ENCODE assay signal across 10 mouse cellular contexts in the genomic region with DNA sequence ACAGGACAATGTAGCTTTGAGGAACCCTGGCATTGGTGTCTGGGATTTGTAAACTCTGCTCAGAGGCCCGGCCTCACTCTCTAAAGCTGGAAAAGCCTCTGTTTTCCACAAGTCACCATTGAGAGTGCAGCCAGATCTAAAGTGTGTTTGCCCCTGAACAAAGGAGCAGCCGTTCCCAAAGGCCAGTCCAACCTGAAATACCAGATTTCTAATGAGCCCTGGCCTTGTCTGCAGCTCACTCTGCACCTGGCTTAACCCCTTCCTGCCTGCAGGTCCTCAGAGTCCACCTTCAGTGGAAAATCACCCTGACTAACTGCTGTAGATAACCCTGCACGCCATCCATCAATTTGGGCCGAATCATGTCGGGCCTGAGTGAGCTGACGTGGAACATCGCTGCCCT. TPM values are rescaled to one million over a fixed set of nuclear protein-coding genes. Genes with fewer than 3 reads are reported as not detected.
DNase-seq lines count a peak whose midpoint lies in the region; ATAC-seq and TF ChIP-seq lines count a peak whose summit lies in the region.
"Had no signal": no experiment of that assay in that cellular context is flagged by ENCODE, and none has a peak within 500 bp of the region (broad histone marks: within the 10 kb centered on the region; RNA-seq: fewer than 3 reads in every experiment).

No protein-coding gene starts in this region.

- WGBS in midbrain, embryonic 11.5 days, result 18% methylated on average over 7 of the region's 7 CpGs
- WGBS in midbrain, embryonic 16.5 days, result 26% methylated on average over 7 of the region's 7 CpGs
- WGBS in intestine, embryonic 15.5 days, result 28% methylated on average over 7 of the region's 7 CpGs
- WGBS in limb, embryonic 13.5 days, result 19% methylated on average over 7 of the region's 7 CpGs
- 32% methylated on average over 7 of the region's 7 CpGs for WGBS in stomach, postnatal 0 days

- 0 out of 2 replicates have a peak overlapping the region, but pooled peaks have one; percentile 9 for H3K9ac ChIP-seq in midbrain, embryonic 11.5 days (ENCODE audit: low read length)
- H3K9ac ChIP-seq in midbrain, embryonic 16.5 days (ENCODE audit: low read depth, low read length), result no peak overlapping the region
- no peak overlapping the region for H3K9ac ChIP-seq in intestine, embryonic 15.5 days
- H3K9ac ChIP-seq in limb, embryonic 13.5 days, result no peak overlapping the region
- H3K9ac ChIP-seq in stomach, postnatal 0 days (ENCODE audit: low read length), result no peak overlapping the region

- H3K4me3 ChIP-seq in midbrain, embryonic 11.5 days (ENCODE audit: low read depth, low read length), result no peak overlapping the region
- no peak overlapping the region for H3K4me3 ChIP-seq in midbrain, embryonic 16.5 days (ENCODE audit: low read depth, low read length)
- no peak overlapping the region for H3K4me3 ChIP-seq in intestine, embryonic 15.5 days (replicated peaks)
- H3K4me3 ChIP-seq in limb, embryonic 13.5 days, result no peak overlapping the region
- H3K4me3 ChIP-seq in stomach, postnatal 0 days (ENCODE audit: low read depth, low read length), result no peak overlapping the region
- H3K4me3 ChIP-seq: erythroblast, embryonic 14.5 days had no signal

- ATAC-seq in midbrain, embryonic 11.5 days (ENCODE audit: low FRiP score), result no peak
- ATAC-seq in midbrain, embryonic 16.5 days, result no peak
- ATAC-seq in intestine, embryonic 15.5 days, result peak; percentile 88
- ATAC-seq in limb, embryonic 13.5 days (ENCODE audit: low FRiP score, low read depth), result no peak
- ATAC-seq in stomach, postnatal 0 days (ENCODE audit: low FRiP score, low TSS enrichment), result peak; percentile 87

- no peak overlapping the region for H3K27ac ChIP-seq in midbrain, embryonic 11.5 days (ENCODE audit: low read depth, low read length)
- H3K27ac ChIP-seq in midbrain, embryonic 16.5 days (ENCODE audit: low read length), result no peak overlapping the region
- peak overlapping the region; percentile 86 for H3K27ac ChIP-seq in intestine, embryonic 15.5 days
- H3K27ac ChIP-seq in limb, embryonic 13.5 days, result peak overlapping the region; percentile 15; the same call in 1 of the 2 replicates
- H3K27ac ChIP-seq in stomach, postnatal 0 days (replicated peaks), result peak overlapping the region; percentile 90

- no peak for TF ChIP-seq CTCF in stomach, postnatal 0 days (IDR thresholded peaks at IDR 0.05; ENCODE audit: low read depth)

- H3K36me3 ChIP-seq in midbrain, embryonic 11.5 days (ENCODE audit: control insufficient read depth, insufficient read depth, low read length), result no peaks in the 10 kb centered on the region
- H3K36me3 ChIP-seq in midbrain, embryonic 16.5 days (ENCODE audit: control insufficient read depth, insufficient read depth, low read length), result no peaks in the 10 kb centered on the region
- no peaks in the 10 kb centered on the region for H3K36me3 ChIP-seq in intestine, embryonic 15.5 days
- H3K36me3 ChIP-seq in limb, embryonic 13.5 days, result no peaks in the 10 kb centered on the region
- no peaks in the 10 kb centered on the region; the same call in 1 of the 2 replicates for H3K36me3 ChIP-seq in stomach, postnatal 0 days (ENCODE audit: control insufficient read depth, insufficient read depth, low read length)

- H3K4me2 ChIP-seq in midbrain, embryonic 11.5 days, result no peak overlapping the region
- H3K4me2 ChIP-seq in midbrain, embryonic 16.5 days (ENCODE audit: low read length), result no peak overlapping the region
- H3K4me2 ChIP-seq in intestine, embryonic 15.5 days (replicated peaks), result peak overlapping the region; percentile 28
- no peak overlapping the region for H3K4me2 ChIP-seq in limb, embryonic 13.5 days (replicated peaks)
- H3K4me2 ChIP-seq in stomach, postnatal 0 days (replicated peaks; ENCODE audit: low read depth), result no peak overlapping the region

- no peak for DNase-seq in midbrain, embryonic 11.5 days (ENCODE audit: low spot score, missing footprints)
- DNase-seq in stomach, postnatal 0 days (ENCODE audit: low spot score), result peak; percentile 90
- no peak for DNase-seq in thymus, postnatal 0 days (ENCODE audit: low spot score)
- no peak for DNase-seq in right cerebral cortex, postnatal 36 days (ENCODE audit: low spot score in 2 of 2)
- DNase-seq in left cerebral cortex, adult 11 months (ENCODE audit: low spot score), result no peak
- DNase-seq: right cerebral cortex, adult 18-20 months had no signal

- H3K4me1 ChIP-seq in midbrain, embryonic 11.5 days (ENCODE audit: control insufficient read depth, insufficient read depth, low read length), result peaks cover 11% of the 10 kb centered on the region
- H3K4me1 ChIP-seq in midbrain, embryonic 16.5 days (ENCODE audit: control insufficient read depth, insufficient read depth, low read length), result no peaks in the 10 kb centered on the region; the same call in none of the 2 replicates
- peaks cover 25% of the 10 kb centered on the region for H3K4me1 ChIP-seq in intestine, embryonic 15.5 days (replicated peaks)
- peaks cover 63% of the 10 kb centered on the region for H3K4me1 ChIP-seq in limb, embryonic 13.5 days
- H3K4me1 ChIP-seq in stomach, postnatal 0 days (replicated peaks; ENCODE audit: control insufficient read depth, insufficient read depth), result peaks cover 3% of the 10 kb centered on the region; the same call in 1 of the 2 replicates

- peak; percentile 82 for TF ChIP-seq EP300 in stomach, postnatal 0 days (optimal IDR thresholded peaks at IDR 0.05)

- no peaks in the 10 kb centered on the region for H3K9me3 ChIP-seq in midbrain, embryonic 11.5 days (ENCODE audit: control insufficient read depth, low read length)
- H3K9me3 ChIP-seq in midbrain, embryonic 16.5 days (replicated peaks; ENCODE audit: control insufficient read depth, low read length, poor library complexity, severe bottlenecking), result no peaks in the 10 kb centered on the region
- H3K9me3 ChIP-seq in intestine, embryonic 15.5 days, result no peaks in the 10 kb centered on the region
- no peaks in the 10 kb centered on the region for H3K9me3 ChIP-seq in limb, embryonic 13.5 days
- no peaks in the 10 kb centered on the region for H3K9me3 ChIP-seq in stomach, postnatal 0 days (ENCODE audit: control insufficient read depth, low read length)

- no peaks in the 10 kb centered on the region; the same call in 1 of the 2 replicates for H3K27me3 ChIP-seq in midbrain, embryonic 11.5 days (ENCODE audit: control insufficient read depth, insufficient read depth, low read length)
- H3K27me3 ChIP-seq in midbrain, embryonic 16.5 days (ENCODE audit: control insufficient read depth, insufficient read depth, low read depth, low read length), result no peaks in the 10 kb centered on the region; the same call in 1 of the 2 replicates
- H3K27me3 ChIP-seq in intestine, embryonic 15.5 days (replicated peaks), result no peaks in the 10 kb centered on the region
- no peaks in the 10 kb centered on the region for H3K27me3 ChIP-seq in limb, embryonic 13.5 days
- no peaks in the 10 kb centered on the region for H3K27me3 ChIP-seq in stomach, postnatal 0 days (ENCODE audit: control insufficient read depth, insufficient read depth, low read length)

RNA-seq across cellular contexts. Expression of gene Errfi1, which starts 28.2 kb away (rescaled TPM):
- 29.5 and 29.7 TPM in 2 replicates for polyA plus RNA-seq in midbrain, embryonic 11.5 days (2014; fragmentation: Nextera tagmentation; extraction: Ambion mirVana)
- polyA plus RNA-seq in midbrain, embryonic 16.5 days (2015; fragmentation: Nextera tagmentation; extraction: Ambion mirVana), result 22.1 and 22.7 TPM in 2 replicates
- 27.8 and 28.1 TPM in 2 replicates for polyA plus RNA-seq in intestine, embryonic 15.5 days (2015; fragmentation: Nextera tagmentation; extraction: Ambion mirVana)
- polyA plus RNA-seq in limb, embryonic 13.5 days (2015; fragmentation: Nextera tagmentation; extraction: Ambion mirVana), result 22.5 and 24.3 TPM in 2 replicates
- polyA plus RNA-seq in stomach, postnatal 0 days (2015; fragmentation: Nextera tagmentation; extraction: Ambion mirVana), result 30.6 and 32.1 TPM in 2 replicates
- 15.7 and 16.7 TPM in 2 replicates for polyA plus RNA-seq in thymus, postnatal 0 days (2015; fragmentation: Nextera tagmentation; extraction: Ambion mirVana)
- polyA plus RNA-seq: erythroblast, embryonic 14.5 days had no signal

Comparison
In these comparisons a context has a peak if more than half of its experiments do, and no peak if none do; other contexts are left out.
1. ATAC-seq: peak in intestine, embryonic 15.5 days (single experiment) and stomach, postnatal 0 days (single experiment); none in midbrain, embryonic 11.5 days (single experiment), midbrain, embryonic 16.5 days (single experiment) and limb, embryonic 13.5 days (single experiment).
2. H3K27ac ChIP-seq: peak in intestine, embryonic 15.5 days (single experiment), limb, embryonic 13.5 days (single experiment) and stomach, postnatal 0 days (single experiment); none in midbrain, embryonic 11.5 days (single experiment) and midbrain, embryonic 16.5 days (single experiment).